Mouse (Mus musculus) right cerebral cortex, postnatal 14 days (tissue): Measurements from ENCODE around the gene Lama5.
"Not testable (repeated sequence)": the region's sequence is repeated elsewhere in the genome, so short reads cannot be mapped to it uniquely, and the experiment has no call there.

Experiments
- DNase-seq: peaks from one replicate; pipeline ENCODE4 v3.0.0; 2022

Gene Lama5

GRCm38 (mm10) chr2:180196610-180197322 lies 28.9 kb downstream of the Lama5 start:
- no peak for DNase-seq

GRCm38 (mm10) chr2:180187362-180187761 lies 38.3 kb downstream of the Lama5 start:
- DNase-seq: no peak

GRCm38 (mm10) chr2:180185686-180186085 lies 40.0 kb downstream of the Lama5 start:
- no peak for DNase-seq

GRCm38 (mm10) chr2:180184752-180185109 lies 40.9 kb downstream of the Lama5 start:
- DNase-seq: no peak

GRCm38 (mm10) chr2:180184011-180184751 lies 41.5 kb downstream of the Lama5 start:
- DNase-seq: no peak

- DNase-seq: no peak
These were observed 44.1 kb downstream of the Lama5 start for GRCm38 (mm10) chr2:180181542-180181941.

GRCm38 (mm10) chr2:180175725-180176124 lies 49.9 kb downstream of the Lama5 start:
- no peak for DNase-seq

- no peak for DNase-seq
These were observed 51.5 kb downstream of the Lama5 start for GRCm38 (mm10) chr2:180174121-180174520.

- DNase-seq: not testable (repeated sequence)
These were observed 51.9 kb downstream of the Lama5 start for GRCm38 (mm10) chr2:180173711-180174110.

- DNase-seq: no peak
These were observed 52.5 kb downstream of the Lama5 start for GRCm38 (mm10) chr2:180173163-180173562.

GRCm38 (mm10) chr2:180172152-180172551 lies 53.5 kb downstream of the Lama5 start:
- no peak for DNase-seq

- peak; percentile 57 for DNase-seq
These were observed 54.1 kb downstream of the Lama5 start for GRCm38 (mm10) chr2:180171522-180172070.

- DNase-seq: peak; percentile 96
These were observed 54.7 kb downstream of the Lama5 start, which contains the start of gene Adrm1 for GRCm38 (mm10) chr2:180170806-180171521. TSS of gene Adrm1 (plus strand) at chr2:180171485.

GRCm38 (mm10) chr2:180170151-180170805 lies 55.4 kb downstream of the Lama5 start:
- DNase-seq: no peak

- DNase-seq: no peak
These were observed 58.8 kb downstream of the Lama5 start for GRCm38 (mm10) chr2:180166869-180167268.

- no peak for DNase-seq
These were observed 59.8 kb downstream of the Lama5 start for GRCm38 (mm10) chr2:180165855-180166254.

- DNase-seq: no peak
These were observed 67.0 kb downstream of the Lama5 start for GRCm38 (mm10) chr2:180158627-180159026.

GRCm38 (mm10) chr2:180154796-180155195 lies 70.9 kb downstream of the Lama5 start:
- DNase-seq: no peak

- DNase-seq: no peak
These were observed 77.1 kb downstream of the Lama5 start for GRCm38 (mm10) chr2:180148551-180148950.

- peak; percentile 16 for DNase-seq
These were observed 78.3 kb downstream of the Lama5 start for GRCm38 (mm10) chr2:180147379-180147778.

- DNase-seq: no peak
These were observed 79.6 kb downstream of the Lama5 start for GRCm38 (mm10) chr2:180146091-180146490.

GRCm38 (mm10) chr2:180135414-180135813 lies 90.2 kb downstream of the Lama5 start:
- DNase-seq: no peak

- no peak for DNase-seq
These were observed 91.7 kb downstream of the Lama5 start for GRCm38 (mm10) chr2:180133911-180134310.
